Mouse (Mus musculus) MEL (cell line): ENCODE results near the gene Rftn1. TPM values are rescaled to one million over a fixed set of nuclear protein-coding genes. Genes with fewer than 3 reads are reported as not detected.

Source experiments
- DNase-seq: peaks from one replicate; pipeline ENCODE4 v3.0.0; 2011; ENCODE audit warnings: low read depth, low spot score
- H3K27ac ChIP-seq: 2 replicates; pipeline ENCODE4 v1.5.1; 2012; ENCODE audit warnings: low read depth, mild to moderate bottlenecking, control low read depth, low read length, moderate library complexity; ENCODE audit not compliant: control insufficient read depth
- H3K27me3 ChIP-seq, 2 experiments: fragments of 150-350 bp in 1 of 2; sonication (generic) in 1 of 2; 2 replicates each; pipeline ENCODE4 v1.6.1; 2012; ENCODE audit warnings: low read length in 2 of 2, mild to moderate bottlenecking in 2 of 2, improper control_type of control experiment in 1 of 2, moderate library complexity in 1 of 2; ENCODE audit not compliant: insufficient read depth in 2 of 2, control insufficient read depth in 1 of 2
- H3K36me3 ChIP-seq, 2 experiments: 2 replicates each; pipeline ENCODE4 v1.6.1; 2012 to 2014; ENCODE audit warnings: low read length in 2 of 2, improper control_type of control experiment in 1 of 2, inconsistent platforms in 1 of 2, mild to moderate bottlenecking in 1 of 2; ENCODE audit not compliant: insufficient read depth in 2 of 2, control insufficient read depth in 1 of 2
- H3K4me1 ChIP-seq, 2 experiments: fragments of 150-350 bp in 1 of 2; sonication (generic) in 1 of 2; 2 replicates each; pipeline ENCODE4 v1.6.1; 2012; ENCODE audit warnings: low read length in 2 of 2, improper control_type of control experiment in 1 of 2, mild to moderate bottlenecking in 1 of 2; ENCODE audit not compliant: insufficient read depth in 2 of 2, control insufficient read depth in 1 of 2
- H3K4me3 ChIP-seq, 2 experiments: fragments of 150-350 bp in 1 of 2; sonication (generic) in 1 of 2; 2 replicates each; pipeline ENCODE4 v1.5.1; 2012; ENCODE audit warnings: low read depth in 2 of 2, low read length in 2 of 2, mild to moderate bottlenecking in 2 of 2, moderate library complexity in 2 of 2, control low read depth in 1 of 2, improper control_type of control experiment in 1 of 2; ENCODE audit not compliant: control insufficient read depth in 1 of 2, insufficient read depth in 1 of 2
- H3K79me2 ChIP-seq: 2 replicates; pipeline ENCODE4 v1.6.1; 2012; ENCODE audit warnings: mild to moderate bottlenecking, low read length, moderate library complexity; ENCODE audit not compliant: control insufficient read depth, poor library complexity, insufficient read depth
- H3K9ac ChIP-seq: 2 replicates; pipeline ENCODE4 v1.6.1; 2012; ENCODE audit warnings: low read depth, mild to moderate bottlenecking, control low read depth, low read length, moderate library complexity; ENCODE audit not compliant: control insufficient read depth, poor library complexity, severe bottlenecking
- H3K9me3 ChIP-seq: fragments of 150-350 bp; sonication (generic); replicated peaks from 2 replicates; pipeline ENCODE4 v1.6.1; 2012; ENCODE audit warnings: mild to moderate bottlenecking, low read length, improper control_type of control experiment, moderate library complexity; ENCODE audit not compliant: insufficient read depth
- CHD1 ChIP-seq: IDR thresholded peaks from 2 replicates; pipeline ENCODE4 v1.6.1; 2012; ENCODE audit warnings: low read depth, mild to moderate bottlenecking, inconsistent platforms, low read length, improper control_type of control experiment
- CTCF ChIP-seq, 3 experiments: IDR thresholded peaks in 2 of 3; conservative IDR thresholded peaks in 1 of 3; 2 replicates each; pipeline ENCODE4 v1.5.1; 2011 to 2012; ENCODE audit warnings: low read length in 3 of 3, low read depth in 2 of 3, mild to moderate bottlenecking in 2 of 3, improper control_type of control experiment in 1 of 3, inconsistent platforms in 1 of 3, mixed read lengths in 1 of 3, moderate library complexity in 1 of 3; ENCODE audit not compliant: control insufficient read depth in 1 of 3, insufficient read depth in 1 of 3, poor library complexity in 1 of 3, severe bottlenecking in 1 of 3
- ELF1 ChIP-seq: IDR thresholded peaks from 2 replicates; pipeline ENCODE4 v1.6.1; 2014; ENCODE audit warnings: low read depth, mild to moderate bottlenecking, inconsistent platforms, low read length, improper control_type of control experiment, moderate library complexity
- EP300 ChIP-seq, 2 experiments: IDR thresholded peaks; 2 replicates each; pipeline ENCODE4 v1.6.1; 2011; ENCODE audit warnings: improper control_type of control experiment in 2 of 2, low read length in 2 of 2, low read depth in 1 of 2, mild to moderate bottlenecking in 1 of 2
- ETS1 ChIP-seq: IDR thresholded peaks from 2 replicates; pipeline ENCODE4 v1.6.1; 2012; ENCODE audit warnings: low read depth, mild to moderate bottlenecking, inconsistent platforms, low read length, improper control_type of control experiment, moderate library complexity
- GABPA ChIP-seq: IDR thresholded peaks from 2 replicates; pipeline ENCODE4 v1.6.1; 2012; ENCODE audit warnings: low read depth, mild to moderate bottlenecking, inconsistent platforms, low read length, improper control_type of control experiment, moderate library complexity
- GATA1 ChIP-seq: IDR thresholded peaks from 2 replicates; pipeline ENCODE4 v1.6.1; 2011; ENCODE audit warnings: low read depth, low read length, improper control_type of control experiment
- HCFC1 ChIP-seq: IDR thresholded peaks from 2 replicates; pipeline ENCODE4 v1.6.1; 2012; ENCODE audit warnings: low read depth, mild to moderate bottlenecking, inconsistent platforms, low read length, improper control_type of control experiment, moderate library complexity
- JUND ChIP-seq: IDR thresholded peaks from 2 replicates; pipeline ENCODE4 v1.6.1; 2011; ENCODE audit warnings: low read depth, mild to moderate bottlenecking, improper control_type of control experiment, low read length
- KAT2A ChIP-seq: conservative IDR thresholded peaks from 2 replicates; pipeline ENCODE4 v1.6.1; 2012; ENCODE audit warnings: low read depth, low read length, improper control_type of control experiment, inconsistent platforms
- MAZ ChIP-seq: IDR thresholded peaks from 2 replicates; pipeline ENCODE4 v1.6.1; 2012; ENCODE audit warnings: low read depth, mild to moderate bottlenecking, inconsistent platforms, low read length, improper control_type of control experiment
- MEF2A ChIP-seq: IDR thresholded peaks from 2 replicates; pipeline ENCODE4 v1.6.1; 2014; ENCODE audit warnings: low read depth, mild to moderate bottlenecking, inconsistent platforms, low read length, improper control_type of control experiment; ENCODE audit not compliant: poor library complexity, insufficient replicate concordance, severe bottlenecking; ENCODE audit errors: extremely low read depth
- MXI1 ChIP-seq: IDR thresholded peaks from 2 replicates; pipeline ENCODE4 v1.6.1; 2011; ENCODE audit warnings: mild to moderate bottlenecking, low read depth, low read length, improper control_type of control experiment
- MYC ChIP-seq: IDR thresholded peaks from 2 replicates; pipeline ENCODE4 v1.6.1; 2011; ENCODE audit warnings: low read depth, mild to moderate bottlenecking, low read length, improper control_type of control experiment, moderate library complexity
- NRF1 ChIP-seq: IDR thresholded peaks from 2 replicates; pipeline ENCODE4 v1.6.1; 2014; ENCODE audit warnings: low read depth, mild to moderate bottlenecking, inconsistent platforms, low read length, improper control_type of control experiment, moderate library complexity; ENCODE audit not compliant: poor library complexity, insufficient read depth, severe bottlenecking
- POLR2A ChIP-seq, 2 experiments: IDR thresholded peaks; 2 replicates each; pipeline ENCODE4 v1.6.1; 2011 to 2012; ENCODE audit warnings: low read length in 2 of 2, mild to moderate bottlenecking in 2 of 2, control low read depth in 1 of 2, improper control_type of control experiment in 1 of 2, low read depth in 1 of 2, moderate library complexity in 1 of 2; ENCODE audit not compliant: control insufficient read depth in 1 of 2, insufficient read depth in 1 of 2, poor library complexity in 1 of 2
- POLR2AphosphoS2 ChIP-seq: IDR thresholded peaks from 2 replicates; pipeline ENCODE4 v1.6.1; 2011; ENCODE audit warnings: low read length, improper control_type of control experiment
- POLR2AphosphoS5 ChIP-seq: IDR thresholded peaks from 2 replicates; pipeline ENCODE4 v1.6.1; 2012; ENCODE audit warnings: low read depth, borderline replicate concordance, mild to moderate bottlenecking, inconsistent platforms, low read length, moderate library complexity, mixed read lengths
- TBP ChIP-seq: IDR thresholded peaks from 2 replicates; pipeline ENCODE4 v1.8.0; 2011; ENCODE audit warnings: low read depth, low read length, improper control_type of control experiment
- TCF12 ChIP-seq: IDR thresholded peaks from 2 replicates; pipeline ENCODE4 v1.6.1; 2014; ENCODE audit warnings: low read depth, mild to moderate bottlenecking, inconsistent platforms, low read length, improper control_type of control experiment, moderate library complexity
- UBTF ChIP-seq: IDR thresholded peaks from 2 replicates; pipeline ENCODE4 v1.6.1; 2012; ENCODE audit warnings: low read depth, mild to moderate bottlenecking, inconsistent platforms, low read length, improper control_type of control experiment, moderate library complexity, borderline replicate concordance; ENCODE audit not compliant: insufficient read depth
- USF1 ChIP-seq: IDR thresholded peaks from 2 replicates; pipeline ENCODE4 v1.6.1; 2014; ENCODE audit warnings: low read depth, mild to moderate bottlenecking, inconsistent platforms, low read length, improper control_type of control experiment, moderate library complexity
- USF2 ChIP-seq, 2 experiments: IDR thresholded peaks; 2 replicates each; pipeline ENCODE4 v1.6.1; 2011 to 2012; ENCODE audit warnings: improper control_type of control experiment in 2 of 2, low read length in 2 of 2, borderline replicate concordance in 1 of 2, inconsistent platforms in 1 of 2, low read depth in 1 of 2, mild to moderate bottlenecking in 1 of 2; ENCODE audit not compliant: insufficient read depth in 1 of 2
- ZC3H11A ChIP-seq: IDR thresholded peaks from 2 replicates; pipeline ENCODE4 v1.6.1; 2012; ENCODE audit warnings: low read depth, mild to moderate bottlenecking, inconsistent platforms, low read length, improper control_type of control experiment
- polyA plus RNA-seq, 2 experiments: library from polyadenylated mRNA; stranded (reverse) in 1 of 2; unstranded in 1 of 2; fragments of >175 nt in 1 of 2; fragments of >200 nt in 1 of 2; gene quantifications; 2 replicates each; pipeline versions ENCODE4 v1.2.1 to v1.2.4; 2012; ENCODE audit warnings: low replicate concordance in 2 of 2, low read depth in 1 of 2; ENCODE audit not compliant: insufficient read length in 2 of 2, insufficient read depth in 1 of 2, missing spikeins in 1 of 2
- total RNA-seq: library from RNA; depleted of rRNA; stranded (reverse); fragments of 300-350 nt; gene quantifications from 2 replicates; pipeline ENCODE4 v1.2.3, GENCODE M21; 2012

Rftn1 gene
- total and polyA plus RNA-seq, 3 experiments, result 70.2 to 76.1 TPM; not detected in 1

GRCm38 (mm10) chr17:50229534-50229933, 39.1 kb upstream of the Rftn1 start:
- Histone ChIP-seq H3K36me3 (0 out of 4 replicates have a peak, but pooled peaks cover 0 to 2% of the 10 kb centered on the region in 2 experiments), H3K9ac (no peak overlapping the region), H3K9me3 (no peaks in the 10 kb centered on the region), H3K79me2 (no peaks in the 10 kb centered on the region), H3K4me1 (peaks cover 0 to 4% of the 10 kb centered on the region in 2 experiments; a peak in 3 of 4 replicates), H3K4me3 (no peak overlapping the region), H3K27ac (no peak overlapping the region), H3K27me3 (no peaks in the 10 kb centered on the region)
- no peak for TF ChIP-seq MEF2A
- no peak for TF ChIP-seq NRF1
- TF ChIP-seq KAT2A, result no peak
- no peak for TF ChIP-seq TBP
- no peak for TF ChIP-seq GABPA
- TF ChIP-seq GATA1, result no peak
- no peak for TF ChIP-seq ETS1
- TF ChIP-seq CTCF (IDR thresholded peaks at IDR 0.05 in 2 of 3, conservative IDR thresholded peaks at IDR 0.05 in 1 of 3; ENCODE audit: control insufficient read depth in 1 of 3, insufficient read depth in 1 of 3, low read depth in 2 of 3, low read length in 3 of 3, poor library complexity in 1 of 3, severe bottlenecking in 1 of 3), result no peak
- no peak for TF ChIP-seq POLR2A (IDR thresholded peaks at IDR 0.05; ENCODE audit: control insufficient read depth in 1 of 2, insufficient read depth in 1 of 2, low read depth in 1 of 2, low read length in 2 of 2, poor library complexity in 1 of 2)
- TF ChIP-seq MXI1, result no peak
- TF ChIP-seq MAZ, result no peak
- DNase-seq, result no peak

GRCm38 (mm10) chr17:50227366-50227765, 36.9 kb upstream of the Rftn1 start:
- H3K9ac ChIP-seq, result no peak overlapping the region
- peak; percentile 58 for DNase-seq
- H3K79me2 ChIP-seq, result no peaks in the 10 kb centered on the region
- H3K9me3 ChIP-seq, result no peaks in the 10 kb centered on the region
- H3K4me1 ChIP-seq, result peaks cover 0 to 4% of the 10 kb centered on the region in 2 experiments; a peak in 3 of 4 replicates
- TF ChIP-seq MXI1, result no peak
- no peak overlapping the region for H3K4me3 ChIP-seq
- H3K36me3 ChIP-seq, result 0 out of 4 replicates have a peak, but pooled peaks cover 0 to 2% of the 10 kb centered on the region in 2 experiments
- H3K27me3 ChIP-seq, result no peaks in the 10 kb centered on the region
- H3K27ac ChIP-seq, result no peak overlapping the region

- no peak overlapping the region for H3K9ac ChIP-seq
- no peak overlapping the region for H3K27ac ChIP-seq
- no peak for TF ChIP-seq ELF1
- no peak for TF ChIP-seq HCFC1
- TF ChIP-seq ZC3H11A, result no peak
- no peak for TF ChIP-seq EP300 (IDR thresholded peaks at IDR 0.05; ENCODE audit: low read depth in 1 of 2, low read length in 2 of 2)
- no peak for TF ChIP-seq POLR2AphosphoS5
- no peak for TF ChIP-seq KAT2A
- no peak for TF ChIP-seq MYC
- no peak for TF ChIP-seq JUND
- no peak for TF ChIP-seq ETS1
- no peak for TF ChIP-seq USF1
- TF ChIP-seq TCF12, result no peak
- no peak for TF ChIP-seq UBTF
- no peak for TF ChIP-seq USF2 (IDR thresholded peaks at IDR 0.05; ENCODE audit: borderline replicate concordance in 1 of 2, insufficient read depth in 1 of 2, low read depth in 1 of 2, low read length in 2 of 2)
- no peak for TF ChIP-seq POLR2AphosphoS2
- no peak for TF ChIP-seq CHD1
- 0 out of 4 replicates have a peak, but pooled peaks cover 0 to 2% of the 10 kb centered on the region in 2 experiments for H3K36me3 ChIP-seq
- DNase-seq, result no peak
- H3K4me1 ChIP-seq, result peaks cover 0 to 4% of the 10 kb centered on the region in 2 experiments; a peak in 3 of 4 replicates
- no peaks in the 10 kb centered on the region for H3K27me3 ChIP-seq
- no peak overlapping the region for H3K4me3 ChIP-seq
- no peaks in the 10 kb centered on the region for H3K79me2 ChIP-seq
- no peaks in the 10 kb centered on the region for H3K9me3 ChIP-seq
Observed at GRCm38 (mm10) chr17:50224718-50225117, 34.2 kb upstream of the Rftn1 start.
